Mouse (Mus musculus) lung, postnatal 36 days (tissue): ENCODE measurements at regions not wholly inside any gene's neighbourhood (a gene's known extent, or its start where the extent isn't known, plus 50 kb on each side); places are given as distances from the start of the nearest gene placed in this dataset.

Source experiments
- DNase-seq: peaks from one replicate; pipeline ENCODE4 v3.0.0; 2022; ENCODE audit warnings: mixed read lengths

GRCm38 (mm10) chr12:21480226-21480625 is 62.8 kb upstream of the Ywhaq start:
- peak; percentile 5 for DNase-seq

GRCm38 (mm10) chr12:21479251-21479650 is 61.8 kb upstream of the Ywhaq start:
- DNase-seq: no peak

GRCm38 (mm10) chr12:21476516-21476915 is 59.1 kb upstream of the Ywhaq start:
- DNase-seq: no peak

GRCm38 (mm10) chr12:21472951-21473710 is 55.7 kb upstream of the Ywhaq start:
- no peak for DNase-seq

- DNase-seq: peak; percentile 72
These were observed 55.0 kb upstream of the Ywhaq start for GRCm38 (mm10) chr12:21472487-21472886.

GRCm38 (mm10) chr12:21471986-21472385 is 54.5 kb upstream of the Ywhaq start:
- DNase-seq: no peak

GRCm38 (mm10) chr12:21470286-21470685 is 52.8 kb upstream of the Ywhaq start:
- DNase-seq: no peak
